Mouse (Mus musculus): ENCODE results near the gene Muc1.

Muc1 gene

GRCm38 (mm10) chr3:89233562-89234110 is 4.8 kb downstream of the Muc1 start:
- no peak for DNase-seq (ENCODE audit: low spot score in 2 of 2)

GRCm38 (mm10) chr3:89236516-89236915 is 7.7 kb downstream of the Muc1 start:
- DNase-seq (ENCODE audit: low spot score in 2 of 2) = no peak

- no peak for DNase-seq (ENCODE audit: low spot score in 2 of 2)
These were observed 8.8 kb downstream of the Muc1 start for GRCm38 (mm10) chr3:89237682-89238081.

GRCm38 (mm10) chr3:89238494-89238893 is 9.6 kb downstream of the Muc1 start:
- DNase-seq (ENCODE audit: low spot score in 2 of 2) = no peak

- no peak for DNase-seq (ENCODE audit: low spot score in 2 of 2)
These were observed 13.6 kb downstream of the Muc1 start for GRCm38 (mm10) chr3:89242331-89242895.

- no peak for DNase-seq (ENCODE audit: low spot score in 2 of 2)
These were observed 14.8 kb downstream of the Muc1 start for GRCm38 (mm10) chr3:89243609-89244008.

GRCm38 (mm10) chr3:89244158-89244981 is 15.5 kb downstream of the Muc1 start:
- no peak for DNase-seq (ENCODE audit: low spot score in 2 of 2)

- DNase-seq (ENCODE audit: low spot score in 2 of 2) = no peak
These were observed 16.3 kb downstream of the Muc1 start for GRCm38 (mm10) chr3:89244982-89245687.

- DNase-seq (ENCODE audit: low spot score in 2 of 2) = peak in 1 of 2 experiments; percentile 53
These were observed 16.9 kb downstream of the Muc1 start, which contains the start of gene Krtcap2 for GRCm38 (mm10) chr3:89245688-89246171. TSS of gene Krtcap2 (plus strand) at chr3:89245966.

- DNase-seq (ENCODE audit: low spot score in 2 of 2) = peak; percentile 80 to 84
These were observed 17.6 kb downstream of the Muc1 start, which contains the start of gene Trim46 for GRCm38 (mm10) chr3:89246261-89247100. TSS of gene Trim46 (minus strand) at chr3:89246309.

GRCm38 (mm10) chr3:89247466-89247865 is 18.6 kb downstream of the Muc1 start:
- no peak for DNase-seq (ENCODE audit: low spot score in 2 of 2)

GRCm38 (mm10) chr3:89250435-89251040 is 21.7 kb downstream of the Muc1 start:
- DNase-seq (ENCODE audit: low spot score in 2 of 2) = no peak

GRCm38 (mm10) chr3:89251365-89251895 is 22.6 kb downstream of the Muc1 start:
- DNase-seq (ENCODE audit: low spot score in 2 of 2) = no peak

GRCm38 (mm10) chr3:89254994-89255393 is 26.1 kb downstream of the Muc1 start:
- DNase-seq (ENCODE audit: low spot score in 2 of 2) = no peak

GRCm38 (mm10) chr3:89256177-89256576 is 27.3 kb downstream of the Muc1 start:
- DNase-seq (ENCODE audit: low spot score in 2 of 2) = no peak

GRCm38 (mm10) chr3:89259076-89259475 is 30.2 kb downstream of the Muc1 start, which contains the start of gene Dpm3:
TSS of gene Dpm3 (plus strand) at chr3:89259358.
- DNase-seq (ENCODE audit: low spot score in 2 of 2) = no peak

GRCm38 (mm10) chr3:89260211-89260610 is 31.4 kb downstream of the Muc1 start:
- DNase-seq (ENCODE audit: low spot score in 2 of 2) = no peak

- no peak for DNase-seq (ENCODE audit: low spot score in 2 of 2)
These were observed 33.6 kb downstream of the Muc1 start for GRCm38 (mm10) chr3:89262417-89262816.

- DNase-seq (ENCODE audit: low spot score in 2 of 2) = peak in 1 of 2 experiments; percentile 66
These were observed 37.6 kb downstream of the Muc1 start for GRCm38 (mm10) chr3:89266439-89266893.

GRCm38 (mm10) chr3:89268916-89269315 is 40.1 kb downstream of the Muc1 start:
- DNase-seq (ENCODE audit: low spot score in 2 of 2) = no peak
